Mouse (Mus musculus) gastrocnemius, postnatal 36 days (tissue): ENCODE data around the gene Atg5. TPM values are rescaled to one million over a fixed set of nuclear protein-coding genes. Genes with fewer than 3 reads are reported as not detected.
A peak's percentile ranks its signal among the peaks of the same experiment; 100 is the strongest.

Experiments
- DNase-seq, 2 experiments: peaks; one replicate each; pipeline ENCODE4 v3.0.0; 2022
- intact Hi-C: fragments of 180-260 bp; cut with DNase I; formaldehyde crosslinking; loops from one replicate; pipeline ENCODE4 v1.15.1; 2025
- microRNA-seq, 2 experiments: library from miRNA; unstranded; fragments of <30 nt; microRNA quantifications; one replicate each; pipeline ENCODE4 v1.2.0; 2021
- total RNA-seq, 2 experiments: library from RNA; stranded (reverse); gene quantifications; 2 replicates each; pipeline ENCODE4 v1.2.3; 2021

Atg5 gene
- total RNA-seq, 2 experiments from 2014 or later, result 8.9 to 9.3 TPM

DNA sequence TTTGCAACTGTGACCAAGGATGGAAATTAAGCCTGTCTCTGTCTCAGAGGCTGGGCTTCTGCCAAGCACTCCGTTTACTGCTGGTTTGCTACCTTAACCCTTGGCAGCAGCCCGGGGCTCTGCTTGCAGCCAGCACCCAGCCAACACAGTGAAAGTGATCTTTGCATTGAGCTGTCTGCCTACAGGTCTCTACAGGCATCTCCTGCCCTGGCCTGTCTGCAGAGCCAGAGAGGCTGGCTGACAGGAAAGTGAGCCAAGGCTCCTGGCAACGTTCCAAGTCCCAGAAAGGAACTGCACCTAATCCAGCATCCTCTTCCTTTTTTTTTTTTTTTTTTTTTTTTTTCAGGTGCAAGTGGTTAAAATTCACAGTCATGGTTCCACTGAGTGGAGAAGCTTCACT lies 113.2 kb downstream of the Atg5 start:
- peak; percentile 38 to 41 for DNase-seq
- intact Hi-C loops, result no loop called here

DNA sequence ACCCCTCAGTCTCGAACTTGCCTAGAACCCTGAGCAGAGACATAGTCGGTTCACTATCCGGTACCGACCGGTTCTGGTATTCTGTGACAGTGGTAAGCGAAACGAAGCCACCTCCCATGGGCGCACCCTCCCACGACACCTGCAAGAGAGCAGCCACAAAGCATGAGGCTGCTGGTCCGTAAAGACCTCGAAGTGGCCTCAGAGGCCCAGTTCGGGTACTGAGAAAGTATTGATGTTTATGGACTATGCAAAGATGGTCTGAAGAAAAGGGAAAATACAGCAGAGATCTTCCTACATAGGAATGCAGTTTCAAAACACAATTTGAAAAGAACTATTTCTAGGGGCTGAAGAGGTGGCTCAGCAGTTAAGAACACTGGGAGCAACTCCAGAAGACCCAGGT lies 113.8 kb downstream of the Atg5 start:
- intact Hi-C loops, result no loop called here

DNA sequence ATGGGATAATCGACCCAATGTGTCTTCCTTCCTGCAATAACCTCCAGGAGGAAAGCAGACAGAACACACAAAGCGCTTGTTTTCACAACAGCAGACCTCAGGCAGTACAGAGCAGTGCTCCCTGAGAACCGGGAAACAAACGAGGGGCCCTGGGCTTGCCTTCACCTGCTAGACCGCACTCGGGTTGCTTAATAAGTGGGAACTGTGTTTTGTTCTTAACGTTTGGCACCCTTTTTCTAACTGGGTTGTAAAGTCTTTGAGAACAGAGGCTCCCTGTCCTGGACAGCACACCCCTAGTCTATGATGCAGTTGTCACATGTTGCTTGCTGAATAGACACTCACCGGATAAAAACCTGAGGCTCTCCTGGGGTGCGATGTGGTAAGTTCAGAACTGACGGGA lies 115.1 kb downstream of the Atg5 start:
- intact Hi-C loops, result no loop called here
- DNase-seq, result no peak

More for the DNA sequence above, 113.8 kb downstream of the Atg5 start:
- no peak for DNase-seq

DNA sequence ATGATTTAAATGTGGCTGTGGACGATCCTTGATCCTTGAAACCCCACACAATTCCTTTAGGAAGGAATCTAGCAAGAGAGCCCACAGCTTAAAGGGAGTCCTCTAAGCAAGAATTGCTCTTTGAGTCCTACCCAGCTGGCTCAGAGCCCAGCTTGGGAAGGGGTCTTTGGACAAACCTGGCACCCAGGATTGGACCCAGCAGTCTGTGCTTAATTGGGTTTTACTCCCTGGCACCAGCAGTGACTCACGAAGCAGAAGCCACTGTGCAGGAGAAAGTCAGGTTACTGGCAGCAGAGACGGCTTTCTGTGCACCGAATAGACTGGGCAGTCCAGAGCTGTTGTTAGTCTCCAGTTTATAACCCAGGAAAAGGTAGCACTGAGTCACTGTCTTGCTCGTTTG lies 117.1 kb downstream of the Atg5 start:
- intact Hi-C loops, result no loop called here

DNA sequence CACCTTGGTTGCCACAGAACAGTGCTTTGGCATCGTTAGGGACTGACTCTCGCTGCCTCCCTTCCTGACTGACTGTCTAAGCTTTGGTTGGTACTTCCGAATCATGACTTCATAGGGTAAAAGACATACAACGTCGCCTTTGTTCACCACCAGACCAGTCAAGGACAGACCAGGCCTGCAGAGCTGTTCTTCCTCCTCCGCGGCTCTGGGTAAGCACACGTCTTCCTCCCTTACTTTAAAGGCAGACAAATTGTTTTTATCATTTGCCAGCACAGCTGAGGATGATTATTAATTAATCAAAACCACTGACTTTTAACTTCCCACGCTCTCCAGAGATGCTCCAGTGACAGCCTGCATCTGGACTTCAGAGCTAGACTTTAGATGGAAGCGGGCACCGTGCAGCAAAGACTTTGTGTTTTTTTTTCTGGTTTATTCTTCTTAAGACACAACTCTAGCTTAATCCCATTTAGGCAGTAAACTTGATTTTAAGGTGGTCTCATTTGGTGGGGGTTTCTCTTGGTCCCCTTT lies 120.6 kb downstream of the Atg5 start:
- DNase-seq, result no peak
- intact Hi-C loops, result no loop called here

More for the DNA sequence above, 117.1 kb downstream of the Atg5 start:
- no peak for DNase-seq

DNA sequence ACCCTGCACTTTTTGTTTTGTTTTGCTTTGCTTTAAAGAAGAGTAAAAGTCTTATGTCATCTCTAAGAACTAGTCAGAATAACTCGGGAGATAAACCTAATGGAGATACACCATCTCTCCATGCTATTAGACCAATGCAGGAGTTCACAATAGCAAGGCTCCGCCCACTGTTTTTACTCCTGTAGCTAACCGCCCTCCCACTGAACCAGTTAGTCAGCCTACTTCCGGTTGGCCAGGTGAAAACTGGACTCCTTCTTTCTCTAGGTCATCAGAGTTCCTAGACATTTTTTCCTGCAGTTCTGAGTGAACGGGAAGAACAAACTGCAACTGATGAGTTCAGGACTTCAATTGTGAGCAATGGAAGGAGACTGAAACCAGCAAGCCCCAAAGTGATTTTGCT lies 122.1 kb downstream of the Atg5 start:
- no peak for DNase-seq
- intact Hi-C loops, result no loop called here

GRCm38 (mm10) chr10:44391509-44392290 lies 123.5 kb downstream of the Atg5 start:
- intact Hi-C loops, result no loop called here
- no peak for DNase-seq

GRCm38 (mm10) chr10:44392855-44393254 lies 124.7 kb downstream of the Atg5 start:
- intact Hi-C loops, result no loop called here
- DNase-seq, result no peak

- DNase-seq, result no peak
- intact Hi-C loops, result no loop called here
These were observed 132.0 kb downstream of the Atg5 start for GRCm38 (mm10) chr10:44400119-44400518.

DNA sequence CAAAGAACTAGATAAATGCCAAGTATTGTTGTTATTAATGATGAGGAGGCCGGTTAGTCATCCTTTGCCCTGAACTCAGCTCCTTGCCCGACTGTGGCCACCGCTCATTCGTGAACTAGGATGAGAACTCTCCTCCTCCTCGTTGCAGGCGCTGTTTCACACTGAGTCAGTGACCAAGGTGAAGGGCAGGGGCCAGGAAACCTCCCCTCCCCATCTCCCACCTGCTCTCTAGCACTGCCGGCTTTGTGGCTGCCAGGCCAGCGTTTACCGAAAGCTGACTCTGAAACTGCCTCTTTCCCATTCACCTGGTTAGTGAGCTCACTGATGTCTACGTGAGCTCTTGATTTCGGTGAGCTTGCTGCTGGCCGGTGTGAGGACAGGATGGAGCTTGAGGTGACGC lies 132.4 kb downstream of the Atg5 start:
- no peak for DNase-seq
- intact Hi-C loops, result no loop called here

GRCm38 (mm10) chr10:44401600-44401999 lies 133.4 kb downstream of the Atg5 start:
- DNase-seq, result no peak
- intact Hi-C loops, result no loop called here

GRCm38 (mm10) chr10:44403415-44403814 lies 135.3 kb downstream of the Atg5 start:
- no peak for DNase-seq
- intact Hi-C loops, result no loop called here

GRCm38 (mm10) chr10:44409054-44409453 lies 140.9 kb downstream of the Atg5 start:
- DNase-seq, result no peak
- intact Hi-C loops, result no loop called here

DNA sequence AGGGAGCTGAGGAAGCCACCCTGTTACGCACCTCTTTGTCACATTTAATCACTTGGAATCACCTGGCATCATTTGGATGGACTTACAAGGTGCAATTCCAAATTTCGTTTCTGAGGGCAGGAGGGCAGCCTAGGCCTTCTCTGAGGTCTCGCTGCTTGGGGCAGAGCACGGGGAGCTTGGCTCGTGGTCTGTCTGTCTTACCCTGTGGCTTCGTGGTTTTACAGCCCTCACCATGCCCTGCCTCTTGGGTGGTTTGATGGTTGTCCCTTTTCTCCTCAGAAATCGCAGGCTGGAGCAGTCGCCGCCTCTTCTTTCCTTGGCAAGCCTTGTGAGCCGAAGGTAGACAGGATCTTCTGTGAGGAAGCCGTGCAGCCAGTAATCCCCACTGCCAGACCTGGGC lies 141.8 kb downstream of the Atg5 start:
- intact Hi-C loops, result no loop called here
- DNase-seq, result no peak

Small RNAs within 50 kb of the gene (microRNA-seq; reads per million reads assigned to microRNA genes)
- gene Mir1929, result 0 to 1.1 reads per million in 2 experiments

Other genes starting within 250 kb of the Atg5 start
- 1 to 10 TPM; 1.0 to 1.3 TPM for gene Crybg1, start 119.5 kb upstream of the Atg5 start, total RNA-seq